Mouse (Mus musculus) MEL (cell line): ENCODE measurements around the gene Wdr34.

ENCODE experiments used
- CHD1 ChIP-seq: IDR thresholded peaks from 2 replicates; pipeline ENCODE4 v1.6.1; 2012; ENCODE audit warnings: low read depth, mild to moderate bottlenecking, inconsistent platforms, low read length, improper control_type of control experiment
- CTCF ChIP-seq, 3 experiments: IDR thresholded peaks in 2 of 3; conservative IDR thresholded peaks in 1 of 3; 2 replicates each; pipeline ENCODE4 v1.5.1; 2011 to 2012; ENCODE audit warnings: low read length in 3 of 3, low read depth in 2 of 3, mild to moderate bottlenecking in 2 of 3, improper control_type of control experiment in 1 of 3, inconsistent platforms in 1 of 3, mixed read lengths in 1 of 3, moderate library complexity in 1 of 3; ENCODE audit not compliant: control insufficient read depth in 1 of 3, insufficient read depth in 1 of 3, poor library complexity in 1 of 3, severe bottlenecking in 1 of 3
- E2F4 ChIP-seq: IDR thresholded peaks from 2 replicates; pipeline ENCODE4 v1.6.1; 2011; ENCODE audit warnings: low read depth, low read length, improper control_type of control experiment, borderline replicate concordance
- ELF1 ChIP-seq: IDR thresholded peaks from 2 replicates; pipeline ENCODE4 v1.6.1; 2014; ENCODE audit warnings: low read depth, mild to moderate bottlenecking, inconsistent platforms, low read length, improper control_type of control experiment, moderate library complexity
- EP300 ChIP-seq, 2 experiments: IDR thresholded peaks; 2 replicates each; pipeline ENCODE4 v1.6.1; 2011; ENCODE audit warnings: improper control_type of control experiment in 2 of 2, low read length in 2 of 2, low read depth in 1 of 2, mild to moderate bottlenecking in 1 of 2
- ETS1 ChIP-seq: IDR thresholded peaks from 2 replicates; pipeline ENCODE4 v1.6.1; 2012; ENCODE audit warnings: low read depth, mild to moderate bottlenecking, inconsistent platforms, low read length, improper control_type of control experiment, moderate library complexity
- GABPA ChIP-seq: IDR thresholded peaks from 2 replicates; pipeline ENCODE4 v1.6.1; 2012; ENCODE audit warnings: low read depth, mild to moderate bottlenecking, inconsistent platforms, low read length, improper control_type of control experiment, moderate library complexity
- KAT2A ChIP-seq: conservative IDR thresholded peaks from 2 replicates; pipeline ENCODE4 v1.6.1; 2012; ENCODE audit warnings: low read depth, low read length, improper control_type of control experiment, inconsistent platforms
- MAFK ChIP-seq: IDR thresholded peaks from 2 replicates; pipeline ENCODE4 v1.6.1; 2011; ENCODE audit warnings: low read depth, mild to moderate bottlenecking, low read length, improper control_type of control experiment, borderline replicate concordance
- MYB ChIP-seq: IDR thresholded peaks from 2 replicates; pipeline ENCODE4 v1.6.1; 2011; ENCODE audit warnings: mild to moderate bottlenecking, low read depth, low read length, improper control_type of control experiment
- POLR2A ChIP-seq, 2 experiments: IDR thresholded peaks; 2 replicates each; pipeline ENCODE4 v1.6.1; 2011 to 2012; ENCODE audit warnings: low read length in 2 of 2, mild to moderate bottlenecking in 2 of 2, control low read depth in 1 of 2, improper control_type of control experiment in 1 of 2, low read depth in 1 of 2, moderate library complexity in 1 of 2; ENCODE audit not compliant: control insufficient read depth in 1 of 2, insufficient read depth in 1 of 2, poor library complexity in 1 of 2
- RCOR1 ChIP-seq: IDR thresholded peaks from 2 replicates; pipeline ENCODE4 v1.6.1; 2012; ENCODE audit warnings: low read depth, mild to moderate bottlenecking, inconsistent platforms, low read length, improper control_type of control experiment
- SMC3 ChIP-seq: IDR thresholded peaks from 2 replicates; pipeline ENCODE4 v1.6.1; 2011; ENCODE audit warnings: low read depth, low read length, improper control_type of control experiment
- USF1 ChIP-seq: IDR thresholded peaks from 2 replicates; pipeline ENCODE4 v1.6.1; 2014; ENCODE audit warnings: low read depth, mild to moderate bottlenecking, inconsistent platforms, low read length, improper control_type of control experiment, moderate library complexity

DNA sequence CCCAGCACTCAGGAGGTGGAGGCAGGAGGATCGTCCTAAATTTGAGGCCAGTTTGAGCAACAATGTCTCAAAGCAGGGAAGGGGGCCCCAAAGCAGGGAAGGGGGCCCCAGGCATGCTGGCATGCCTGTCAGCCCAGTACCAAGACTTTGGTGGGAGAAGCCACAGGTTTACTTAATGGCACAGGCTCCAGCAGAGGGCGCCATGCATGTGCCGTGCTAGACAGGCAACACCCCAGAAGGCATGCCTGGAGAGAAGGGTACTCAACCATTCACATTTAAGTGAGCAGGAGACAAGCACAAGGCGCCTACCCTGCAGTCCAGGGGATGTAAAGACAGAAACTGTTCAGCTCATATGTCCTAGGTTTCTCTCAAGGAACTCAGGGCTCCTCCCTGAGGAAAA, 6.2 kb downstream of the Wdr34 start:
- no peak for TF ChIP-seq CHD1
- TF ChIP-seq USF1, result no peak
- no peak for TF ChIP-seq GABPA
- no peak for TF ChIP-seq POLR2A (IDR thresholded peaks at IDR 0.05; ENCODE audit: control insufficient read depth in 1 of 2, insufficient read depth in 1 of 2, low read depth in 1 of 2, low read length in 2 of 2, poor library complexity in 1 of 2)
- no peak for TF ChIP-seq KAT2A
- TF ChIP-seq CTCF (IDR thresholded peaks at IDR 0.05 in 2 of 3, conservative IDR thresholded peaks at IDR 0.05 in 1 of 3; ENCODE audit: control insufficient read depth in 1 of 3, insufficient read depth in 1 of 3, low read depth in 2 of 3, low read length in 3 of 3, poor library complexity in 1 of 3, severe bottlenecking in 1 of 3), result peak; percentile 90 to 95 (median 91)
- TF ChIP-seq E2F4, result no peak
- TF ChIP-seq ELF1, result no peak
- peak; percentile 79 for TF ChIP-seq SMC3
- no peak for TF ChIP-seq ETS1
- no peak for TF ChIP-seq RCOR1
- TF ChIP-seq MYB, result no peak
- TF ChIP-seq EP300 (IDR thresholded peaks at IDR 0.05; ENCODE audit: low read depth in 1 of 2, low read length in 2 of 2), result no peak
- no peak for TF ChIP-seq MAFK
